Mouse (Mus musculus) stomach, postnatal 0 days (tissue): ENCODE measurements around the gene Efl1. TPM values are rescaled to one million over a fixed set of nuclear protein-coding genes. Genes with fewer than 3 reads are reported as not detected.

Experiments used
- ATAC-seq: fragments of 200-750 bp; cut with Nextera tagmentation; 2 replicates; pipeline ENCODE4 v1.8.0; 2017; ENCODE audit not compliant: low FRiP score, low TSS enrichment
- DNase-seq: peaks from one replicate; pipeline ENCODE4 v3.0.0-alpha.2; 2016; ENCODE audit warnings: low spot score
- H3K27ac ChIP-seq: fragments of 300-500 bp; sonication (generic); replicated peaks from 2 replicates; pipeline ENCODE4 v1.5.1; 2014; ENCODE audit warnings: mild to moderate bottlenecking, control low read depth
- H3K27me3 ChIP-seq: fragments of 300-500 bp; sonication (generic); 2 replicates; pipeline ENCODE4 v1.6.1; 2014; ENCODE audit warnings: low read length; ENCODE audit not compliant: control insufficient read depth, insufficient read depth
- H3K36me3 ChIP-seq: fragments of 300-500 bp; sonication (generic); 2 replicates; pipeline ENCODE4 v1.6.1; 2014; ENCODE audit warnings: low read length, mixed read lengths; ENCODE audit not compliant: control insufficient read depth, insufficient read depth
- H3K4me1 ChIP-seq: fragments of 300-500 bp; sonication (generic); replicated peaks from 2 replicates; pipeline ENCODE4 v1.6.1; 2014; ENCODE audit warnings: antibody characterized with exemption; ENCODE audit not compliant: control insufficient read depth, insufficient read depth
- H3K4me2 ChIP-seq: fragments of 300-500 bp; sonication (generic); replicated peaks from 2 replicates; pipeline ENCODE4 v1.6.1; 2014; ENCODE audit warnings: low read depth, mild to moderate bottlenecking, control low read depth, moderate library complexity
- H3K4me3 ChIP-seq: fragments of 300-500 bp; sonication (generic); 2 replicates; pipeline ENCODE4 v1.5.1; 2014; ENCODE audit warnings: low read depth, low read length, control low read depth
- H3K9ac ChIP-seq: fragments of 300-500 bp; sonication (generic); 2 replicates; pipeline ENCODE4 v1.6.1; 2014; ENCODE audit warnings: mild to moderate bottlenecking, low read length, control low read depth, mixed read lengths
- H3K9me3 ChIP-seq: fragments of 300-500 bp; sonication (generic); 2 replicates; pipeline ENCODE4 v1.6.1; 2016; ENCODE audit warnings: low read length; ENCODE audit not compliant: control insufficient read depth
- CTCF ChIP-seq: IDR thresholded peaks from 2 replicates; pipeline ENCODE4 v1.5.1; 2016; ENCODE audit warnings: antibody characterized with exemption, low read depth, mild to moderate bottlenecking, moderate library complexity
- EP300 ChIP-seq: optimal IDR thresholded peaks from 2 replicates; pipeline ENCODE3; 2016; ENCODE audit warnings: antibody characterized with exemption
- WGBS: fragments of 180-500 bp; shearing (Covaris S2); extraction: QIAGEN DNeasy Blood & Tissue Kit; methylation state at CpG from one replicate; pipeline ENCODE4 v1.1.7; 2014; 5-methylcytosine and 5-hydroxymethylcytosine counted together
- polyA plus RNA-seq: library from polyadenylated mRNA; unstranded; fragments of >200 nt; fragmentation: Nextera tagmentation; extraction: Ambion mirVana; gene quantifications from 2 replicates; pipeline ENCODE4 v1.2.1, GENCODE M21; 2015

The Efl1 gene
- polyA plus RNA-seq, 1 experiment from 2014 or later: 14.3 TPM

DNA sequence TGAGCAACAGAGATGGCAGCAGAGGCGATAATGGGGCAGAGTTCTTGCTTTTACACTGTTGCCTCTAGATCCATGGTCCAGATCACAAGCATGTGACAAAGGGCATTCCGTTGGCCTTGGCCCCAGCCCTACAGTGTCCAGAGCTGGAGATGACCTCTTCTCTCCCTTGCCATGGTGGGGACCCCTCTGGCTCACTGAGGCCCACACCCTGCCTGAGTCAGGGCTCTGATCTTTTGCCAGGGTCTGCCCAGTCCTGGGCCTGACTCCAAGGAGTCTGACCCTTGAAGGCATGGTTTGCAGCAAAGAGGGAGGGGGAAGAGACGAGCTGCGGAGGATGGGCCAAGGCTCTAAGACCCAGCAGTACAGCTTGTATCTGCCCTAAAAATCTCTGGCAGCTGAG is 159.8 kb downstream of the Efl1 start:
- TF ChIP-seq CTCF (no peak), EP300 (no peak)
- no peaks in the 10 kb centered on the region for H3K36me3 ChIP-seq
- no peaks in the 10 kb centered on the region for H3K27me3 ChIP-seq
- H3K4me1 ChIP-seq: no peaks in the 10 kb centered on the region; the same call in 1 of the 2 replicates
- H3K27ac ChIP-seq: no peak overlapping the region
- ATAC-seq: no peak
- H3K4me2 ChIP-seq: no peak overlapping the region
- no peak overlapping the region for H3K9ac ChIP-seq
- DNase-seq: no peak
- WGBS: 50% methylated on average over 4 of the region's 4 CpGs
- no peak overlapping the region for H3K4me3 ChIP-seq
- no peaks in the 10 kb centered on the region for H3K9me3 ChIP-seq

DNA sequence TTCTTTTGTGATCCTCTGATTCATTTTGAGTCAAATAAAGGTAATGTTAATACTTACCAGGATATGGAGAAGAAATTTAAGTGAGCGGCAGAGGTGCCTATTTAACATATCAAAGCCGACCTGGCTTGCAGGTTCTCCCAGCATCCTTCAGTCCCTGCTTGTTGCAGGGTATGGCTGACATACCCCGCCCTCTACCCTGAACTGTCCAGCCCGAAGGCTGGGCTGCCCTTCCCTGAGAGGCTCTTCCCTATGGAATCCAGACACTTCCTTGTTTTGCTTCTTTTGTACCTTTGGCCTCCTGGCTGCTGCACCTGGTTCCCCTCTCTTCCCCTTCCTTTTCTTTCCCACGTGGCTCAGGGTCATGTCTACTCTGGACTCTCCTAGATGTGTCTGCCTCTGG is 160.7 kb downstream of the Efl1 start:
- TF ChIP-seq EP300 (no peak), CTCF (no peak)
- Histone ChIP-seq H3K9ac (no peak overlapping the region), H3K4me1 (no peaks in the 10 kb centered on the region; the same call in 1 of the 2 replicates), H3K4me3 (no peak overlapping the region), H3K4me2 (no peak overlapping the region), H3K36me3 (no peaks in the 10 kb centered on the region), H3K27me3 (no peaks in the 10 kb centered on the region), H3K27ac (no peak overlapping the region), H3K9me3 (no peaks in the 10 kb centered on the region)
- DNase-seq (no peak), ATAC-seq (no peak)
- WGBS: 57% methylated on average over 5 of the region's 5 CpGs

DNA sequence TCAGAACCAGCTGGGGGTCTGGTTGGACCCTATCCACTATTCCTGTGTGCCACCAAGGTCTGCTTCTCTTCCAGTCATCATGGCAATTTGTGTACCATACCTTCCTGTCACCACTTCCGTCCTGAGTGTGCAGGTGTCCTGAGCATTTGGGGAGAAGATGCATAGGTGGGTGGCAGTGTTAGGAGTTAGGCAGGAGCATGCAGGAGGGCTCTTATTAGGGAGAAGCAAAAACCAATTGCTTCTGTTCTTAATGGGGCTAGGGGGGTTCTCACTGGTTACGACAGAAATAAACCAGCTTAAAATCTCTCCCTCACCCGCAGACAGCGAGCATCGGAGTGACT is 162.4 kb downstream of the Efl1 start:
- ATAC-seq (no peak), DNase-seq (no peak)
- H3K27ac ChIP-seq: no peak overlapping the region
- no peak overlapping the region for H3K9ac ChIP-seq
- H3K27me3 ChIP-seq: no peaks in the 10 kb centered on the region
- TF ChIP-seq EP300: no peak
- no peak for TF ChIP-seq CTCF
- no peaks in the 10 kb centered on the region; the same call in 1 of the 2 replicates for H3K4me1 ChIP-seq
- no peaks in the 10 kb centered on the region for H3K9me3 ChIP-seq
- 64% methylated on average over 5 of the region's 5 CpGs for WGBS
- H3K36me3 ChIP-seq: no peaks in the 10 kb centered on the region
- no peak overlapping the region for H3K4me2 ChIP-seq
- H3K4me3 ChIP-seq: no peak overlapping the region

DNA sequence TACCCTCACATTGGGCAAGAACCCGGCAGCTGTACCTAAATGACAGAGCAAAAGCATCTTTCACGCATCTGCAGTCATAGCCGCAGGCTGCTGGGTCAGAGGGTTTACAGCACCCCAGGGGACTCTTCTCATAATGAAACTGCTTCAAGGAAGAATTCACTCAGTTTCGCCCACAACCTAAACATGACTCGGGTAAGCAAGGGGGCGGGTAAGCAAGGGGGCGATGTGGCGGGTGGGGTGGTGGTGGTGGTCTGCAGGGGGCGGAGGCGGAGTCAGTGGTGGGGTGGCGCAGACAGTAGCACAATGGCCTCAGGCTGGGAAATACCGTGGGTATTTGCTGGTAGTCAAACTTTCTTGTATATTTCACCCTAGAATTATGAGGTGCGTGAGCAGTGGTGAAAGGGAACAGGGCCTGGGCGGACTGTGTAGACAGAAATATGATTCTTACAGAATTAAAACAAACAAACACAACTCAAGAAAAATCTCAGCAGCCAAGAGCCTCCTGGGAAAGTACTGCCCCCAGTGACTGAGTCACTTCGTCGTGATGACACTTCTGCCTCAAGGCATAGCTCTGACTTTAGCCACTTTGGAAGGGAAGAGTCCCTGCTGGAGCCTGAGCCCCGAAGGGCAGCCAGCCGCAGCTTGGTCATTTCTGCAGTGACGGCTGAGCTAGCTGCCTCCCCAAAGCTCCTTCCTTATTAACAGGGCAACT is 162.9 kb downstream of the Efl1 start:
- DNase-seq (no peak), ATAC-seq (no peak)
- TF ChIP-seq CTCF (no peak), EP300 (no peak)
- 0 out of 2 replicates have a peak overlapping the region, but pooled peaks have one; percentile 1 for H3K4me3 ChIP-seq
- H3K36me3 ChIP-seq: no peaks in the 10 kb centered on the region
- H3K9ac ChIP-seq: no peak overlapping the region
- H3K4me2 ChIP-seq: no peak overlapping the region
- H3K27me3 ChIP-seq: no peaks in the 10 kb centered on the region
- WGBS: 33% methylated on average over 19 of the region's 19 CpGs
- H3K27ac ChIP-seq: no peak overlapping the region
- H3K4me1 ChIP-seq: no peaks in the 10 kb centered on the region; the same call in 1 of the 2 replicates
- H3K9me3 ChIP-seq: no peaks in the 10 kb centered on the region

DNA sequence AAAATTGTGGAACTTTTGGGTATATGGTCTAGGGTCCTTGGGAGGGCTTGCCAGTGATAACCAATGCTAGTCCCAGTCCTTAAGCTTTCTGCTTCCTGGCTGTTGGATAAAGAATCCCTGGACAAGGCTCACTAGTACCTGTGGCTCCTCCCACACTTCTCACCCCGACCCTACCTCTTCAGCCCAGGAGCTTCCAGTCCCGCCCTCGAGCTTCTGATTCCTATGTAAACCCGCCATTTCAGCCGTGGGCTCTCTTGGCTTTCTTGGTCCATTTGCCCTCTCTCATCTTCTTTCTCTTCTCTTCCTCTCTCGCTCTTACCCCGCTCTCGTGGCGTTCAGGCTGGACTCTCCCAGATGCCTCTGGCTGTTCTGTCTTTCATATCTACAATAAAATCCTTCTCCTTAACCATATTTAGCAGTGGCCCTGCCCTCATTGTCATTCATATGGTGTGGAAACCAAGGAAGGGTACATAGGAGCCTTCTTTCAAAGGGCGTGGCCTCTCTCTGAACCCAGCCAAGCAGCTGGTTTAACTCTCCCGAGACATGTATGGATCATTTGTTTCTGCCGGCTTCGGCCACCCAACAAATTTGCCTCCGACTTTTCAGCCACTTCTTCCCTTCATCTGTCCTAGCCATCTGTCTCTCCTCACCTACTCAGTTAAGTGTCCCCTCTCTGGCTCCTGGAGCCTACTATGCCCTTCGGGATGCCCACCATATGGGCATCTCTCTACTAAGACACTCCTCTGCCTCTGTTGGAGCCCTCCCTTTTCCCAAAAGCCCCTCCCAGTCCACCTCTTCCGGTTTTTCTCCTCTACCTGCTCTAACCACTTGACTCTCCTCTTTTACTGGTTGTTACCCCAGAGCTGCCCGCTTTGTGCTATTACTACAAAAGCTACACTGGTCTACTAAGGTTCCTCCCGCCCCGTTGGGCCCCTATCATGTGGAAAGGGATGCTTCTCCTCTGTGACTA is 164.1 kb downstream of the Efl1 start:
- no peak overlapping the region for H3K27ac ChIP-seq
- H3K4me2 ChIP-seq: no peak overlapping the region
- no peaks in the 10 kb centered on the region for H3K36me3 ChIP-seq
- no peaks in the 10 kb centered on the region for H3K9me3 ChIP-seq
- H3K4me1 ChIP-seq: no peaks in the 10 kb centered on the region; the same call in 1 of the 2 replicates
- WGBS: 71% methylated on average over 19 of the region's 19 CpGs
- no peaks in the 10 kb centered on the region for H3K27me3 ChIP-seq
- H3K9ac ChIP-seq: no peak overlapping the region
- DNase-seq (no peak), ATAC-seq (no peak)
- H3K4me3 ChIP-seq: no peak overlapping the region
- TF ChIP-seq CTCF: no peak
- TF ChIP-seq EP300: no peak
